11 mouse cellular contexts compared by ENCODE assay signal in the genomic region with DNA sequence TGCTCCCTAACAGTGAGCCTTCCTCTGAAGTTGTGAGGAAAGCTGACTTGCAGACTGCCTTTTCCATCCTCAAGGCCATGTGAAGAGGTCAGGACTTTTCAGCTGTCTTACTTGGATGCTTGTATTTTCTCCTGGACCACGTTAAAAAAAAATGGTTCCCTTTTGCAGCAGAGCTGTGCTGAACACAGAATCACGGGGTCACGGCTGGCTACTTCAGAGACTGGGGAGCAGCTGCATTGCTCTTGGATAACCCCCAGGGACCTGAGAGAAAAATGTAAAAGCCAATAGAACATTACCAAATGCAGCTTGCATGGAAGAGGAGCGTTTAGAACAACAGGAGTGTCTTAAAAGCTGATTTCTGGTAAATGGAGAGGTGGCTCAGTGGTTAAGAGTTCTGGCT.
DNase-seq lines count a peak whose midpoint lies in the region; ATAC-seq lines count a peak whose summit lies in the region.
"Had no signal": no experiment of that assay in that cellular context is flagged by ENCODE, and none has a peak within 500 bp of the region (broad histone marks: within the 10 kb centered on the region; RNA-seq: fewer than 3 reads in every experiment).

No protein-coding gene starts in this region.

- H3K4me3 ChIP-seq in forebrain, embryonic 10.5 days: no peak overlapping the region
- no peak overlapping the region for H3K4me3 ChIP-seq in hindbrain, embryonic 14.5 days (replicated peaks; ENCODE audit: low read length)
- H3K4me3 ChIP-seq in neural tube, embryonic 13.5 days: no peak overlapping the region
- no peak overlapping the region for H3K4me3 ChIP-seq in kidney, embryonic 16.5 days (ENCODE audit: low read length)
- H3K4me3 ChIP-seq: liver, embryonic 12.5 days had no signal

- intact Hi-C loops in heart, postnatal 25 days (cut with DNase I): no loop called here

- no peaks in the 10 kb centered on the region for H3K36me3 ChIP-seq in forebrain, embryonic 10.5 days (replicated peaks)
- no peaks in the 10 kb centered on the region for H3K36me3 ChIP-seq in hindbrain, embryonic 14.5 days (replicated peaks; ENCODE audit: control insufficient read depth, insufficient read depth)
- H3K36me3 ChIP-seq in neural tube, embryonic 13.5 days: no peaks in the 10 kb centered on the region
- no peaks in the 10 kb centered on the region for H3K36me3 ChIP-seq in kidney, embryonic 16.5 days (ENCODE audit: insufficient read depth, low read length)
- H3K36me3 ChIP-seq: liver, embryonic 12.5 days had no signal

- no peak for ATAC-seq in hindbrain, embryonic 14.5 days (ENCODE audit: low FRiP score)
- ATAC-seq in neural tube, embryonic 13.5 days (ENCODE audit: low read depth): no peak
- ATAC-seq in kidney, embryonic 16.5 days (ENCODE audit: low FRiP score, low TSS enrichment): no peak
- ATAC-seq: liver, embryonic 12.5 days had no signal

- peak overlapping the region; percentile 50; the same call in 1 of the 2 replicates for H3K4me2 ChIP-seq in hindbrain, embryonic 14.5 days (replicated peaks)
- peak overlapping the region; percentile 42 for H3K4me2 ChIP-seq in neural tube, embryonic 13.5 days
- H3K4me2 ChIP-seq in kidney, embryonic 16.5 days (replicated peaks; ENCODE audit: low read depth, low read length): no peak overlapping the region
- H3K4me2 ChIP-seq: liver, embryonic 12.5 days had no signal

- peaks cover 29% of the 10 kb centered on the region for H3K4me1 ChIP-seq in forebrain, embryonic 10.5 days
- peaks cover 52% of the 10 kb centered on the region for H3K4me1 ChIP-seq in hindbrain, embryonic 14.5 days (replicated peaks; ENCODE audit: control insufficient read depth, insufficient read depth, low read length)
- H3K4me1 ChIP-seq in neural tube, embryonic 13.5 days (replicated peaks): peaks cover 52% of the 10 kb centered on the region
- no peaks in the 10 kb centered on the region for H3K4me1 ChIP-seq in kidney, embryonic 16.5 days (ENCODE audit: insufficient read depth, low read length)
- H3K4me1 ChIP-seq: liver, embryonic 12.5 days had no signal

- H3K27ac ChIP-seq in forebrain, embryonic 10.5 days: 0 out of 2 replicates have a peak overlapping the region, but pooled peaks have one; percentile 1
- peak overlapping the region; percentile 97 for H3K27ac ChIP-seq in hindbrain, embryonic 14.5 days
- H3K27ac ChIP-seq in neural tube, embryonic 13.5 days (replicated peaks): peak overlapping the region; percentile 94
- no peak overlapping the region for H3K27ac ChIP-seq in kidney, embryonic 16.5 days (ENCODE audit: low read length)
- H3K27ac ChIP-seq: liver, embryonic 12.5 days; macrophage had no signal

- no peaks in the 10 kb centered on the region for H3K27me3 ChIP-seq in forebrain, embryonic 10.5 days (ENCODE audit: poor library complexity, severe bottlenecking)
- no peaks in the 10 kb centered on the region for H3K27me3 ChIP-seq in hindbrain, embryonic 14.5 days (ENCODE audit: control insufficient read depth, insufficient read depth, low read length)
- H3K27me3 ChIP-seq in neural tube, embryonic 13.5 days: no peaks in the 10 kb centered on the region
- no peaks in the 10 kb centered on the region for H3K27me3 ChIP-seq in kidney, embryonic 16.5 days (ENCODE audit: insufficient read depth, low read length)
- H3K27me3 ChIP-seq: liver, embryonic 12.5 days had no signal

- DNase-seq in heart, adult 8-10 months (ENCODE audit: low spot score): peak; percentile 9
- DNase-seq in heart, postnatal 25 days (ENCODE audit: low spot score): no peak
- no peak for DNase-seq in forebrain, embryonic 10.5 days (ENCODE audit: extremely low spot score, low spot score)
- DNase-seq in hindbrain, embryonic 14.5 days (ENCODE audit: low spot score): no peak
- no peak for DNase-seq in adrenal gland, postnatal 25 days
- DNase-seq in adrenal gland, postnatal 14 days: no peak
- DNase-seq: kidney, adult 9 months had no signal

- peak overlapping the region; percentile 16 for H3K9ac ChIP-seq in hindbrain, embryonic 14.5 days
- H3K9ac ChIP-seq in neural tube, embryonic 13.5 days: 0 out of 2 replicates have a peak overlapping the region, but pooled peaks have one; percentile 4
- no peak overlapping the region for H3K9ac ChIP-seq in kidney, embryonic 16.5 days (replicated peaks; ENCODE audit: low read length)
- H3K9ac ChIP-seq: liver, embryonic 12.5 days had no signal

- no peaks in the 10 kb centered on the region for H3K9me3 ChIP-seq in forebrain, embryonic 10.5 days
- H3K9me3 ChIP-seq in hindbrain, embryonic 14.5 days (ENCODE audit: control insufficient read depth, low read length): no peaks in the 10 kb centered on the region
- H3K9me3 ChIP-seq in neural tube, embryonic 13.5 days: no peaks in the 10 kb centered on the region
- no peaks in the 10 kb centered on the region for H3K9me3 ChIP-seq in kidney, embryonic 16.5 days (ENCODE audit: low read length)
- H3K9me3 ChIP-seq: liver, embryonic 12.5 days had no signal

- 71% methylated on average over 4 of the region's 4 CpGs for WGBS in forebrain, embryonic 10.5 days
- whole genome bisulfite sequencing in hindbrain, embryonic 14.5 days: 15% methylated on average over 4 of the region's 4 CpGs
- 9% methylated on average over 4 of the region's 4 CpGs for WGBS in neural tube, embryonic 13.5 days
- WGBS in kidney, embryonic 16.5 days: 53% methylated on average over 4 of the region's 4 CpGs
